In genomic region chr4:34614630-34615094, GRCm38 (mm10) we compare ENCODE assay signal across 8 mouse cellular contexts. TPM values are rescaled to one million over a fixed set of nuclear protein-coding genes. Genes with fewer than 3 reads are reported as not detected.
DNase-seq lines count a peak whose midpoint lies in the region; ATAC-seq lines count a peak whose summit lies in the region.

Gene Orc3, minus strand, starts transcription at chr4:34614944.
Gene Rars2, plus strand, starts transcription at chr4:34614957.

- ATAC-seq in hindbrain, embryonic 11.5 days (ENCODE audit: low FRiP score): peak; percentile 98

- H3K36me3 ChIP-seq in hindbrain, embryonic 11.5 days (ENCODE audit: control insufficient read depth, insufficient read depth, low read length): no peaks in the 10 kb centered on the region

- H3K27me3 ChIP-seq in hindbrain, embryonic 11.5 days (ENCODE audit: control insufficient read depth, insufficient read depth, low read length): no peaks in the 10 kb centered on the region

- peak within 1 kb of the TSS; percentile 88 for H3K4me2 ChIP-seq in hindbrain, embryonic 11.5 days (replicated peaks; ENCODE audit: low read depth, low read length)

- H3K9me3 ChIP-seq in hindbrain, embryonic 11.5 days (ENCODE audit: control insufficient read depth, low read length): no peaks in the 10 kb centered on the region

- H3K9ac ChIP-seq in hindbrain, embryonic 11.5 days (ENCODE audit: low read depth, low read length): peak within 1 kb of the TSS; percentile 89

- under 1% methylated on average over 42 of the region's 42 CpGs for WGBS in hindbrain, embryonic 11.5 days

- H3K4me3 ChIP-seq in hindbrain, embryonic 11.5 days (ENCODE audit: low read depth, low read length): peak within 1 kb of the TSS; percentile 81

- peak within 1 kb of the TSS; percentile 80 for H3K27ac ChIP-seq in hindbrain, embryonic 11.5 days (ENCODE audit: low read depth, low read length)

- peaks cover 7% of the 10 kb centered on the region for H3K4me1 ChIP-seq in hindbrain, embryonic 11.5 days (replicated peaks; ENCODE audit: control insufficient read depth, insufficient read depth, low read length)

- peak; percentile 93 for DNase-seq in MN1 (ENCODE audit: low spot score)
- peak; percentile 91 for DNase-seq in cerebellum, adult 9-10 months
- peak; percentile 82 to 94 for DNase-seq in frontal cortex, adult 2 months (ENCODE audit: extremely low spot score in 1 of 2, low spot score in 1 of 2)
- peak; percentile 96 for DNase-seq in hindbrain, embryonic 11.5 days (ENCODE audit: low spot score)
- peak; percentile 87 to 90 for DNase-seq in layer of hippocampus, postnatal 10 days (ENCODE audit: low spot score in 2 of 2)
- peak; percentile 94 for DNase-seq in lung, postnatal 10 days
- peak; percentile 92 for DNase-seq in ovary, postnatal 36 days (ENCODE audit: low spot score)
- peak; percentile 91 for DNase-seq in thymus, postnatal 25 days

RNA-seq across cellular contexts. Expression of gene Orc3, which starts in this region (rescaled TPM):
- 37.1 and 46.5 TPM in 2 replicates for polyA plus RNA-seq in frontal cortex, adult 2 months (2012; rRNA removed)
- polyA plus RNA-seq in hindbrain, embryonic 11.5 days (2014; fragmentation: Nextera tagmentation; extraction: Ambion mirVana): 119 and 127 TPM in 2 replicates
- total RNA-seq in layer of hippocampus, postnatal 10 days (2021): 10 to 100 TPM; 56.1 to 61.9 TPM

RNA-seq across cellular contexts. Expression of gene Rars2, which starts in this region (rescaled TPM):
- polyA plus RNA-seq in frontal cortex, adult 2 months (2012; rRNA removed): 30.8 and 35.2 TPM in 2 replicates
- 69.4 and 74.1 TPM in 2 replicates for polyA plus RNA-seq in hindbrain, embryonic 11.5 days (2014; fragmentation: Nextera tagmentation; extraction: Ambion mirVana)
- 10 to 100 TPM; 32.6 to 33.2 TPM for total RNA-seq in layer of hippocampus, postnatal 10 days (2021)

Comparison
In these comparisons a context has a peak if more than half of its experiments do, and no peak if none do; other contexts are left out.
1. Peak in every context shown above with its lines: DNase-seq, ATAC-seq, H3K4me3 ChIP-seq and H3K27ac ChIP-seq.